Mouse (Mus musculus) adrenal gland, adult 18-20 months (tissue): ENCODE data around the gene Ccdc183. TPM values are rescaled to one million over a fixed set of nuclear protein-coding genes. Genes with fewer than 3 reads are reported as not detected.
A peak's percentile ranks its signal among the peaks of the same experiment; 100 is the strongest.

Experiments
- DNase-seq, 2 experiments: peaks; one replicate each; pipeline ENCODE4 v3.0.0; 2021 to 2022; ENCODE audit warnings: low spot score in 2 of 2
- total RNA-seq, 2 experiments: library from RNA; stranded (reverse); gene quantifications; 1 replicate in 1 of 2; 2 replicates in 1 of 2; pipeline ENCODE4 v1.2.3; 2021

Gene Ccdc183
- total RNA-seq, 2 experiments from 2014 or later, result not detected

GRCm38 (mm10) chr2:25577951-25578795 is 39.3 kb downstream of the Ccdc183 start:
- DNase-seq, result peak in 1 of 2 experiments; percentile 31

- no peak for DNase-seq
Measured at GRCm38 (mm10) chr2:25576965-25577891, 40.2 kb downstream of the Ccdc183 start.

GRCm38 (mm10) chr2:25576028-25576850 is 41.2 kb downstream of the Ccdc183 start:
- DNase-seq, result no peak

- DNase-seq, result peak in 1 of 2 experiments; percentile 47
Measured at GRCm38 (mm10) chr2:25575432-25576027, 41.9 kb downstream of the Ccdc183 start.

GRCm38 (mm10) chr2:25574579-25575431 is 42.7 kb downstream of the Ccdc183 start, which contains the start of the genes Mamdc4 and Phpt1:
TSS of gene Mamdc4 (minus strand) at chr2:25574845.
TSS of gene Phpt1 (minus strand) at chr2:25575224.
- peak; percentile 92 to 96 for DNase-seq

GRCm38 (mm10) chr2:25574136-25574535 is 43.3 kb downstream of the Ccdc183 start:
- DNase-seq, result peak in 1 of 2 experiments; percentile 27

- DNase-seq, result peak in 1 of 2 experiments; percentile 21
Measured at GRCm38 (mm10) chr2:25573068-25573467, 44.4 kb downstream of the Ccdc183 start.

GRCm38 (mm10) chr2:25571221-25571620 is 46.3 kb downstream of the Ccdc183 start:
- no peak for DNase-seq

- DNase-seq, result no peak
Measured at GRCm38 (mm10) chr2:25569323-25569722, 48.2 kb downstream of the Ccdc183 start.

- no peak for DNase-seq
Measured at GRCm38 (mm10) chr2:25568473-25569019, 48.9 kb downstream of the Ccdc183 start.

- no peak for DNase-seq
Measured at GRCm38 (mm10) chr2:25566558-25566957, 50.9 kb downstream of the Ccdc183 start.

GRCm38 (mm10) chr2:25565741-25566140 is 51.7 kb downstream of the Ccdc183 start:
- no peak for DNase-seq

GRCm38 (mm10) chr2:25561946-25562345 is 55.5 kb downstream of the Ccdc183 start:
- DNase-seq, result no peak

GRCm38 (mm10) chr2:25560551-25560950 is 56.9 kb downstream of the Ccdc183 start:
- no peak for DNase-seq

GRCm38 (mm10) chr2:25558774-25559173 is 58.7 kb downstream of the Ccdc183 start:
- no peak for DNase-seq
